ENCODE assay signal across 7 mouse cellular contexts in genomic region chr2:180428331-180428730, GRCm38 (mm10). TPM values are rescaled to one million over a fixed set of nuclear protein-coding genes. Genes with fewer than 3 reads are reported as not detected.
DNase-seq lines count a peak whose midpoint lies in the region; ATAC-seq and TF ChIP-seq lines count a peak whose summit lies in the region.

No protein-coding gene starts in this region.

- no peak for TF ChIP-seq POLR2A in ES-Bruce4 (IDR thresholded peaks at IDR 0.05; ENCODE audit: insufficient read depth, low read length)

- no peak for TF ChIP-seq EP300 in ES-Bruce4 (IDR thresholded peaks at IDR 0.05; ENCODE audit: insufficient read depth, low read depth, low read length)

- DNase-seq in kidney, postnatal 0 days (ENCODE audit: low spot score): peak; percentile 16
- DNase-seq in kidney, adult 8-10 months: no peak
- peak; percentile 80 for DNase-seq in 3T3-L1 (ENCODE audit: low read depth, low spot score)
- DNase-seq in forelimb bud, embryonic 11.5 days (ENCODE audit: low read depth, low spot score): peak; percentile 38
- no peak for DNase-seq in gastrocnemius, postnatal 25 days

- no peaks in the 10 kb centered on the region for H3K36me3 ChIP-seq in kidney, postnatal 0 days (ENCODE audit: insufficient read depth, low read length)
- no peaks in the 10 kb centered on the region for H3K36me3 ChIP-seq in ES-Bruce4 (ENCODE audit: control insufficient read depth, insufficient read depth, low read length, poor library complexity, severe bottlenecking)

- H3K27me3 ChIP-seq in kidney, postnatal 0 days (ENCODE audit: insufficient read depth, low read length): no peaks in the 10 kb centered on the region
- H3K27me3 ChIP-seq in ES-Bruce4 (ENCODE audit: control insufficient read depth, insufficient read depth, low read length, poor library complexity, severe bottlenecking): no peaks in the 10 kb centered on the region

- H3K4me3 ChIP-seq in kidney, postnatal 0 days (replicated peaks; ENCODE audit: low read depth, low read length): no peak overlapping the region
- no peak overlapping the region for H3K4me3 ChIP-seq in ES-Bruce4 (ENCODE audit: low read depth, low read length)

- no peaks in the 10 kb centered on the region for H3K9me3 ChIP-seq in kidney, postnatal 0 days (replicated peaks; ENCODE audit: low read length)
- no peaks in the 10 kb centered on the region for H3K9me3 ChIP-seq in ES-Bruce4 (replicated peaks; ENCODE audit: control insufficient read depth, insufficient read depth, low read length, poor library complexity, severe bottlenecking)

- ATAC-seq in kidney, postnatal 0 days (replicated peaks; ENCODE audit: low FRiP score, low read depth): no peak
- no peak for ATAC-seq in granulocyte monocyte progenitor cell, adult 5-6 weeks (replicated peaks; ENCODE audit: poor library complexity, severe bottlenecking)

- H3K4me1 ChIP-seq in kidney, postnatal 0 days (replicated peaks; ENCODE audit: insufficient read depth, low read length): no peaks in the 10 kb centered on the region
- no peaks in the 10 kb centered on the region for H3K4me1 ChIP-seq in ES-Bruce4 (ENCODE audit: control insufficient read depth, insufficient read depth, low read length)

- no peak overlapping the region for H3K27ac ChIP-seq in kidney, postnatal 0 days
- no peak overlapping the region for H3K27ac ChIP-seq in ES-Bruce4 (ENCODE audit: insufficient read depth, low read length)

- H3K9ac ChIP-seq in kidney, postnatal 0 days (ENCODE audit: low read depth, low read length): no peak overlapping the region
- H3K9ac ChIP-seq in ES-Bruce4 (ENCODE audit: low read depth, poor library complexity, severe bottlenecking): no peak overlapping the region

- H3K4me2 ChIP-seq in kidney, postnatal 0 days (ENCODE audit: low read length): no peak overlapping the region

- TF ChIP-seq CTCF in kidney, postnatal 0 days (IDR thresholded peaks at IDR 0.05; ENCODE audit: low read depth): peak; percentile 61
- TF ChIP-seq CTCF in ES-Bruce4 (IDR thresholded peaks at IDR 0.05; ENCODE audit: low read depth, low read length): peak; percentile 28

- 27% methylated on average over 2 of the region's 2 CpGs for WGBS in kidney, postnatal 0 days

RNA-seq across cellular contexts. Expression of gene Slco4a1, which starts 27.7 kb away (rescaled TPM):
- 11.9 and 12.7 TPM in 2 replicates for polyA plus RNA-seq in kidney, postnatal 0 days (2015; fragmentation: Nextera tagmentation; extraction: Ambion mirVana)
- polyA plus RNA-seq in ES-Bruce4 (2011; ENCODE audit: insufficient read depth, insufficient read length, low read depth, missing spikeins): 11.9 and 14.5 TPM in 2 replicates
- total RNA-seq in granulocyte monocyte progenitor cell, adult 5-6 weeks (2014; fragmentation: Nextera tagmentation): 31.8 and 41.5 TPM in 2 replicates
- total RNA-seq in granulocyte monocyte progenitor cell, adult 5-6 weeks (2017): 9.2 and 10.8 TPM in 2 replicates
- total RNA-seq in gastrocnemius, postnatal 25 days (2021): not detected

Comparison
In these comparisons a context has a peak if more than half of its experiments do, and no peak if none do; other contexts are left out.
1. DNase-seq: peak in kidney, postnatal 0 days (single experiment), 3T3-L1 (single experiment) and forelimb bud, embryonic 11.5 days (single experiment); none in kidney, adult 8-10 months (0 of 2) and gastrocnemius, postnatal 25 days (single experiment).
2. RNA of gene Slco4a1, which starts 27.7 kb away (total RNA-seq): 9.2 to 41.5 TPM in granulocyte monocyte progenitor cell, adult 5-6 weeks; not detected in gastrocnemius, postnatal 25 days; every median in the first group is over 4 times any median in the second.